Mouse (Mus musculus) urinary bladder, postnatal 25 days (tissue): Measurements from ENCODE around the gene Vamp3.
"Not testable (repeated sequence)": the region's sequence is repeated elsewhere in the genome, so short reads cannot be mapped to it uniquely, and the experiment has no call there.

Experiments
- DNase-seq: peaks from one replicate; pipeline ENCODE4 v3.0.0; 2022; ENCODE audit warnings: low spot score

The Vamp3 gene

GRCm38 (mm10) chr4:151044944-151045570 is 12.7 kb downstream of the Vamp3 start:
- DNase-seq, result no peak

GRCm38 (mm10) chr4:151044037-151044943 is 13.5 kb downstream of the Vamp3 start, which contains the start of gene Per3:
Per3 (minus strand) TSS chr4:151044665.
- DNase-seq, result peak; percentile 98

GRCm38 (mm10) chr4:151043281-151043680 is 14.5 kb downstream of the Vamp3 start:
- DNase-seq, result no peak

GRCm38 (mm10) chr4:151041506-151041905 is 16.3 kb downstream of the Vamp3 start:
- DNase-seq, result no peak

GRCm38 (mm10) chr4:151037800-151038199 is 20.0 kb downstream of the Vamp3 start:
- DNase-seq, result no peak

- no peak for DNase-seq
These were observed 21.2 kb downstream of the Vamp3 start for GRCm38 (mm10) chr4:151036521-151036920.

GRCm38 (mm10) chr4:151027001-151027400 is 30.8 kb downstream of the Vamp3 start:
- DNase-seq, result no peak

GRCm38 (mm10) chr4:151024152-151024551 is 33.6 kb downstream of the Vamp3 start:
- DNase-seq, result no peak

- not testable (repeated sequence) for DNase-seq
These were observed 40.4 kb downstream of the Vamp3 start for GRCm38 (mm10) chr4:151017356-151017755.

GRCm38 (mm10) chr4:151015946-151016345 is 41.8 kb downstream of the Vamp3 start:
- DNase-seq, result no peak

GRCm38 (mm10) chr4:151010316-151010715 is 47.4 kb downstream of the Vamp3 start:
- no peak for DNase-seq

- DNase-seq, result peak; percentile 37
These were observed 50.8 kb downstream of the Vamp3 start for GRCm38 (mm10) chr4:151006945-151007344.

GRCm38 (mm10) chr4:151005656-151006318 is 52.0 kb downstream of the Vamp3 start:
- no peak for DNase-seq

GRCm38 (mm10) chr4:151001397-151001796 is 56.4 kb downstream of the Vamp3 start:
- DNase-seq, result no peak

- DNase-seq, result no peak
These were observed 59.1 kb downstream of the Vamp3 start for GRCm38 (mm10) chr4:150998626-150999025.
